Mouse (Mus musculus) hindbrain, embryonic 12.5 days (tissue): ENCODE measurements around the gene Tfpi. TPM values are rescaled to one million over a fixed set of nuclear protein-coding genes. Genes with fewer than 3 reads are reported as not detected.

Source experiments
- ATAC-seq: fragments of 200-750 bp; cut with Nextera tagmentation; 2 replicates; pipeline ENCODE4 v1.8.0; 2017; ENCODE audit warnings: moderate TSS enrichment; ENCODE audit not compliant: low FRiP score
- H3K27ac ChIP-seq: fragments of 300-500 bp; sonication (generic); 2 replicates; pipeline ENCODE4 v1.5.1; 2016; ENCODE audit warnings: mild to moderate bottlenecking
- H3K27me3 ChIP-seq: fragments of 300-500 bp; sonication (generic); 2 replicates; pipeline ENCODE4 v1.6.1; 2016; ENCODE audit warnings: mild to moderate bottlenecking
- H3K36me3 ChIP-seq: fragments of 300-500 bp; sonication (generic); 2 replicates; pipeline ENCODE4 v1.6.1; 2016; ENCODE audit warnings: mild to moderate bottlenecking
- H3K4me1 ChIP-seq: fragments of 300-500 bp; sonication (generic); 2 replicates; pipeline ENCODE4 v1.6.1; 2016
- H3K4me2 ChIP-seq: fragments of 300-500 bp; sonication (generic); replicated peaks from 2 replicates; pipeline ENCODE4 v1.6.1; 2016; ENCODE audit warnings: mild to moderate bottlenecking
- H3K4me3 ChIP-seq: fragments of 300-500 bp; sonication (generic); 2 replicates; pipeline ENCODE4 v1.5.1; 2016; ENCODE audit warnings: mild to moderate bottlenecking
- H3K9ac ChIP-seq: fragments of 300-500 bp; sonication (generic); 2 replicates; pipeline ENCODE4 v1.6.1; 2016; ENCODE audit warnings: mild to moderate bottlenecking, moderate library complexity
- H3K9me3 ChIP-seq: fragments of 300-500 bp; sonication (generic); replicated peaks from 2 replicates; pipeline ENCODE4 v1.6.1; 2016; ENCODE audit warnings: mild to moderate bottlenecking
- WGBS: fragments of 180-500 bp; shearing (Covaris S2); methylation state at CpG from one replicate; pipeline ENCODE4 v1.1.7; 2016; 5-methylcytosine and 5-hydroxymethylcytosine counted together
- polyA plus RNA-seq: library from polyadenylated mRNA; unstranded; fragments of >200 nt; fragmentation: Nextera tagmentation; extraction: Ambion mirVana; gene quantifications from 2 replicates; pipeline ENCODE4 v1.2.1, GENCODE M21; 2016

The Tfpi gene
- polyA plus RNA-seq, 1 experiment from 2014 or later: 18.7 TPM

DNA sequence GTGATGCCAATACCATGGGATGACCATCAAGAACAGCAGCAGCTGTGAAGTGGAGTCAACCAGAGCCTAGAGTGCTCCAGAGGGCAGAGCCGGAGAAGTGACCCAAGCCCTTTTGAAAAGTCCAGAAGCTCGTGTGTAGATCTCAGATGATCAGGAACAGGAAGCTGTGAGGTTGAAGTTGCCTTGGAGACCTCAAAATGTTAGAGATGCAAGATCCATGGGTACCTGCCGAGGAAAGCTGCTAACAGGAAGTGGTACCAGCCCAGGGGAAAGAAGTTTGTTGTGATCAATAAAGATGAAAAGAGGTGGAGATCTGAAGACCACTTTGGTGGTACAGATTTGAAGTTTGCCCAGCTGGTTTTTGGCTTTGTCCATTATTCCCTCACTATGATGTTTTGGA lies 22.3 kb upstream of the Tfpi start:
- Histone ChIP-seq H3K4me1 (no peaks in the 10 kb centered on the region), H3K27me3 (no peaks in the 10 kb centered on the region), H3K4me2 (no peak overlapping the region), H3K4me3 (no peak overlapping the region), H3K9ac (no peak overlapping the region), H3K9me3 (no peaks in the 10 kb centered on the region), H3K36me3 (no peaks in the 10 kb centered on the region), H3K27ac (no peak overlapping the region)
- ATAC-seq: no peak
- WGBS: 80% methylated on average over 3 of the region's 3 CpGs

DNA sequence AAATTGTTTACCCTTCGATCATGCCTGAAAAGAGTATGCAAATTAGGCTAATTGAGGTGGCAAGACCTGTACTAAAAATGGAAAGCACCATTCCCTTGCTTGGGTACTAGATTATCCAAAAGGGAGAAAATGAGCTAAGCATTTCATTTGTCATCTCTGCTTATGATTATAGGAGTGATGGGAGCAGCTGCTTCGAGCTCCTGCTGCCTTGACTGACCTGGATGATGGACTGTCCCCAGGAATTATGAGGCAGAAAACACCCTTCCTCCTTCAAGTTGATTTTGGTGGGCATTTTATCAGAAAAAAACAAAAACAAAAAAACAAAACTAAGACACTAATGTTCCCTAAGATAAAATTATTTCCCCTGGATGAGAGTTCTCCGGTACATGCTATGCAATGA lies 18.5 kb upstream of the Tfpi start:
- H3K4me2 ChIP-seq: no peak overlapping the region
- no peak for ATAC-seq
- H3K27me3 ChIP-seq: no peaks in the 10 kb centered on the region
- no peaks in the 10 kb centered on the region for H3K36me3 ChIP-seq
- no peak overlapping the region for H3K9ac ChIP-seq
- 81% methylated on average over 3 of the region's 3 CpGs for WGBS
- H3K4me1 ChIP-seq: no peaks in the 10 kb centered on the region
- no peaks in the 10 kb centered on the region for H3K9me3 ChIP-seq
- H3K4me3 ChIP-seq: no peak overlapping the region
- no peak overlapping the region for H3K27ac ChIP-seq

DNA sequence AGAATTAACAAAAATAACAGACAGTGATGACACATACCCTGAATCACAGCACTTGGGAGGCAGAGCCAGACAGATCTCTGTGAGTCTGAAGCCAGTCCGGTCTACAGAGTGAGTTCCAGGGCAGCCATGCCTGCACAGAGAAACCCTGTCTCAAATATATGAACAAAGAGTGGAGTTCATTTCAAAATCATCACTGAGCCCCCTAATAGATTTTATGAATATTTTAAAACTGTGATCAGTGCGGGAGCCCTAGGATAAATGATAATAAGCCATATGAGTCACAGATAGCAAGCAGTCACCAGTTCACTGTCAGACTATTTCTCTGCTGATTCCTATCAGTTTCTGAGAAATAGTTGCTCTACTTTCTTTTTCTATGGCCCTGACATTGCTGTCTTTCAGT lies 17.1 kb upstream of the Tfpi start:
- Histone ChIP-seq H3K9me3 (no peaks in the 10 kb centered on the region), H3K4me2 (no peak overlapping the region), H3K4me3 (no peak overlapping the region), H3K27me3 (no peaks in the 10 kb centered on the region), H3K36me3 (no peaks in the 10 kb centered on the region), H3K4me1 (no peaks in the 10 kb centered on the region), H3K9ac (no peak overlapping the region), H3K27ac (no peak overlapping the region)
- 93% methylated on average over 2 of the region's 2 CpGs for WGBS
- no peak for ATAC-seq

DNA sequence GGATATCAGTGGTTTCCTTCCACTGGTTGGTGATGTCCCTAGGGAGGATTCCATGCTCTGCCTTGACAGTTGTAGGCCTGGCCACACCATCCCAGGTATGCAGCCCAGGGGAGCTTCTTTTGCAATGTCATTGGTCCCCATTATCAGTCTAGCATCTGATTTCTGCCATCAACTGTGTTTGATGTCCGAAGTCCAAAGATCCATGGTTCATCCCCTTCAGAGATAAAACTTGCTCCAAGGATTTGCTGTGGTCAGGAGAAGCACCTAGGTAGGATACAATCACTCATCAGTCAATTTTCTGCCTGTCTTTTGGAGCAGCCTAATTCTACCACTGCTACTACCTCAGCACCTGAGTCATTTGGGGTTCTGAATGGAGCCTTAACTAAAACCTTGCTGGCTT lies 15.1 kb upstream of the Tfpi start:
- 83% methylated on average over 1 of the region's 1 CpGs for WGBS
- Histone ChIP-seq H3K27ac (no peak overlapping the region), H3K27me3 (no peaks in the 10 kb centered on the region), H3K9me3 (no peaks in the 10 kb centered on the region), H3K4me2 (no peak overlapping the region), H3K4me3 (no peak overlapping the region), H3K4me1 (no peaks in the 10 kb centered on the region), H3K36me3 (no peaks in the 10 kb centered on the region), H3K9ac (no peak overlapping the region)
- no peak for ATAC-seq

DNA sequence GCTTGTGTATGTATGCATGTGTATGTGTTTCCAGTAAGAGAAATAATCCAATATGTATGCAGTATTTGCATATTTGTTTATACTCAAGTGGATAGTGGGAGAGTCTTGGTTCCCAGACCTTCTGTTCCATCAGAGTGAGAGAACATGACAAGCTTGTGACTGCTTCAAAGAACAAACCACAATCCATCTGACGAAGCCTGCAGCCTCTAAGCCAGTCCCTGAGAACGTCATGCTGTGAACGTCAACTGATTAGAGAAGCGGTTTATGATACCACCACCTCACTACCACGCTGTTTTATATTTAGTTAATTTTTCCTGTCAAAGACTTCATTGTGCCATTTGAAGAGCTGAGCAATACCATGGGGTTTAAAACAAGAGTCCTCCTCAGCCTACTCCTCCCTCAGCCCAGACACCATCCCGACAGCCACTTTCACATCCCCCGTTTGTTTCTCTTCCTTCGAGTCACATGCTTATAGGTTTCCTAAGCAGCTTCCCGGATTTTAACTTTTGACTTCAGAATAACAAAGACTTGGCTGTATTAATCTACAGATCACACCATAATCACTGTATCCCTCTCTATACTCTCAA lies 11.2 kb upstream of the Tfpi start:
- no peak overlapping the region for H3K27ac ChIP-seq
- WGBS: 72% methylated on average over 9 of the region's 9 CpGs
- no peaks in the 10 kb centered on the region for H3K4me1 ChIP-seq
- H3K27me3 ChIP-seq: no peaks in the 10 kb centered on the region
- H3K9ac ChIP-seq: no peak overlapping the region
- H3K36me3 ChIP-seq: no peaks in the 10 kb centered on the region
- no peak for ATAC-seq
- H3K4me3 ChIP-seq: no peak overlapping the region
- no peaks in the 10 kb centered on the region for H3K9me3 ChIP-seq
- no peak overlapping the region for H3K4me2 ChIP-seq

DNA sequence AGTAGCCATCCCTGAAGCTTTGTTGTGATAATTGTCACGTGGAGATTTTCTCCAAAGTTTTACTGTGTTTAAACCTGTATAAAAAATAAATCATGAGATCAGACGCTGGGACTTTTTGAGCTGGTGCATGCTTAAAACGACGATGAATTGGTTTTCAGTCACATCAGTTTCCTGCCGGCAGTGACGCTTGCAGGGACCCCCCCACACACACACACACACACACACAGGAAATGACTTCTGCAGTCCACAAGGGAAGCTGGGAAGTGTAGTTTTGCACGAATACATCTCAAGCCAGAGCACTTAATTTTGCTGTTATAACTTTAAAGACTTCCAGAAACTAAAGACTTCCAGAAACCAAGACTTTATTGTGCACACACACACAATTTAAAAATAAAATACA lies 5.3 kb upstream of the Tfpi start:
- 53% methylated on average over 7 of the region's 7 CpGs for WGBS
- Histone ChIP-seq H3K4me3 (no peak overlapping the region), H3K4me2 (peak overlapping the region; percentile 27), H3K4me1 (no peaks in the 10 kb centered on the region), H3K9me3 (no peaks in the 10 kb centered on the region), H3K36me3 (no peaks in the 10 kb centered on the region), H3K9ac (no peak overlapping the region), H3K27ac (no peak overlapping the region), H3K27me3 (no peaks in the 10 kb centered on the region)
- ATAC-seq: no peak

DNA sequence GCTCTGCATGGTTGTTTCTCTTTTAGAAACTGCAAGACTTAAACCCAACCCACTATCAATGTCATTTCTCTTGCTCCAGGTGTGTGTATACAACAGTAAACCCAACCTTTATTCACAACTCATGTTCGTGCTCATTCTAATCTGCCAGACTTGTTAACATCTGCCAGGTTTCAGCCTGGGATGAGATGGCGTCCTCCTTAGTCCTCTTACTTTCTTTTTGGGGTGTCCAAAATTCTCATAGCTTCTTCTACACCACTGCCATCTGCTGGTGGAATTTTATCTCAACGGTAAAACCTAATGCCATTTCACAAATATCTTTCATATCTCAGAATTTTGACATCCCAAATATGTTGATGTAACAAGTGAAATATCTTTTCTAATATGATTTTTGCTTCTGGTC lies 2.5 kb upstream of the Tfpi start:
- no peaks in the 10 kb centered on the region for H3K9me3 ChIP-seq
- no peaks in the 10 kb centered on the region for H3K36me3 ChIP-seq
- 30% methylated on average over 3 of the region's 3 CpGs for WGBS
- H3K27ac ChIP-seq: no peak overlapping the region
- H3K9ac ChIP-seq: no peak overlapping the region
- ATAC-seq: no peak
- H3K4me3 ChIP-seq: no peak overlapping the region
- peaks cover 3% of the 10 kb centered on the region; the same call in 1 of the 2 replicates for H3K4me1 ChIP-seq
- no peaks in the 10 kb centered on the region for H3K27me3 ChIP-seq
- no peak overlapping the region for H3K4me2 ChIP-seq

DNA sequence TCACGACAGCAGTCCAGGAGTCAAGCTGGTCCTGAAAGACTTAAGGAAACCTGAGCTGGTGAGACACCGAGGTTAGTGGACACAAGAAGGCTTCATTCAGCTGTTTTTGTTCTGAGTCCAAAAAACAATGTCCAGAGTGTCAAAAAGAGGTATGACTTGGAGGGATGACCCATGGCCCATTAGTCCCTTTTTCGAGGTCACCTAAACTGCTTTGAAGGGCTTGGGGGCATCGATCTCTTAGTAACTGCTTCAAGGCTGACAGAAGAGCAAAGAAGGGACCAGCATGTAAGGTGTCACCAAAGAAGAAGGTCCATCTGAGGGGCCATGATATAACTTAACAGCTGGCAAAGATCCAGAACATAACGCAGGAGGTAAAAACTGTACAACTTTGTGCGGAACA lies 1.2 kb upstream of the Tfpi start:
- no peak for ATAC-seq
- Histone ChIP-seq H3K4me3 (no peak overlapping the region), H3K36me3 (no peaks in the 10 kb centered on the region), H3K27ac (no peak overlapping the region), H3K4me2 (no peak overlapping the region), H3K4me1 (peaks cover 3% of the 10 kb centered on the region; the same call in 1 of the 2 replicates), H3K27me3 (no peaks in the 10 kb centered on the region), H3K9ac (no peak overlapping the region), H3K9me3 (no peaks in the 10 kb centered on the region)
- 85% methylated on average over 6 of the region's 6 CpGs for WGBS

DNA sequence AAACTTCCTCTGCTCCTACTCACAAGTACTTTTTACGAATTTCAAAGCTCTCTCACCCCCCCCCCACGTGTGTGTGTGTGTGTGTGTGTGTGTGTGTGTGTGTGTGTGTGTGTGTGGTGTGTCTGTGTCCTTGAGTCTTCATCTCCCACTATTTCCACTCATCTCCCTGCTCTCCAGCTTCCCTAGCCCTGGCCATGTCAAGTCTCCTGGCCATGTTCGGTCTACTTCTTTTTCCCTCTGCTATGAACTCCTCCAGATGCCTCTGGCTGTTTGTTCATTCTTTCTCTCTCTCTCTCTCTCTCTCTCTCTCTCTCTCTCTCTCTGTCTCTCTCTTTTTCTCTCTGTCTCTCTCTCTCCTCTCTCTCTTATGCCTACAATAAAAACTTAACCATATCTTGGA lies 444 bp downstream of the Tfpi start:
- H3K27me3 ChIP-seq: no peaks in the 10 kb centered on the region
- no peaks in the 10 kb centered on the region for H3K36me3 ChIP-seq
- ATAC-seq: no peak
- no peaks in the 10 kb centered on the region for H3K9me3 ChIP-seq
- H3K4me2 ChIP-seq: peak overlapping the region; percentile 27
- H3K4me3 ChIP-seq: peak overlapping the region; percentile 14; the same call in 1 of the 2 replicates
- no peak overlapping the region for H3K9ac ChIP-seq
- WGBS: 52% methylated on average over 3 of the region's 3 CpGs
- H3K4me1 ChIP-seq: peaks cover 3% of the 10 kb centered on the region; the same call in 1 of the 2 replicates
- H3K27ac ChIP-seq: peak overlapping the region; percentile 3; the same call in 1 of the 2 replicates

DNA sequence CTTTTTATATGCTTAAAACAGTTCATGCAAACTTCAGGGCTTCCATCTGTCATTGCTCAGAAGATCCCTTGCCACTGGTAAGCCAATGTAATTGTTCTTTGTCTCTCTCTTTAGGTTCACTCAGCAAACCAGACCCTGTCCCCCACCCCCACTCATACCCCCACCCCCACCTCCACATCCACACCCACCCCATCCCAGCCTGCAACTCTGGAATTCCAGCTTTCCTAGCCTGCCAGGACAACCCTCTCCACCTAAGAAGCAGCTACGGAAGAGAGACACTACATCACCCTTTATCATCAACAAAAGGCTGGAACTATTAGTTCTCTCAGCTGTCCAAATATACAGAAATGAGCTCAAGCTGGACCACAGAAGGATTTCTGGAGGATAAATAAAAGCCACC lies 974 bp downstream of the Tfpi start:
- Histone ChIP-seq H3K9ac (no peak overlapping the region), H3K27me3 (no peaks in the 10 kb centered on the region), H3K36me3 (no peaks in the 10 kb centered on the region), H3K4me1 (peaks cover 3% of the 10 kb centered on the region; the same call in 1 of the 2 replicates), H3K4me2 (peak overlapping the region; percentile 27), H3K9me3 (no peaks in the 10 kb centered on the region), H3K27ac (peak overlapping the region; percentile 3; the same call in 1 of the 2 replicates), H3K4me3 (0 out of 2 replicates have a peak overlapping the region, but pooled peaks have one; percentile 14)
- 50% methylated on average over 1 of the region's 1 CpGs for WGBS
- no peak for ATAC-seq

DNA sequence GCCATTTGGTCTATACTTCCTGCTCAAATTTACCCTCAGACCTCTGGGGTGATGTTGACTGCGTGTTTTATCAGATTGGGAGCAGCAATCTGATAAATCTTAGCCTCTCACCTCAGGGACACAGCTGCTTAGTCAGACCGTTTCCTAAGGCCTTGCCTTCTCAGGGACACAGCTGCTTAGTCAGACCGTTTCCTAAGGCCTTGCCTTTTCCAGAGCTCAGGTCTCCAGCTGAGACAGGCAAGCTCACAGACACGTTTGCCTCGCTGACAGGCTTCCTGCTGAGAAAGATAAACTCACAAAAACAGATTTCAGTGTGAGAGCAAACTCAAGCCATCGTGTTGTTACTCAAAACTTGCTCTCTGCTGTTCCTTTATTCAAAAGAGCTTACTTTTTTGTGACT lies 1.9 kb downstream of the Tfpi start:
- no peak for ATAC-seq
- Histone ChIP-seq H3K4me2 (no peak overlapping the region), H3K9me3 (no peaks in the 10 kb centered on the region), H3K9ac (no peak overlapping the region), H3K4me1 (peaks cover 3% of the 10 kb centered on the region; the same call in 1 of the 2 replicates), H3K36me3 (no peaks in the 10 kb centered on the region), H3K4me3 (no peak overlapping the region), H3K27ac (no peak overlapping the region), H3K27me3 (no peaks in the 10 kb centered on the region)
- WGBS: 7% methylated on average over 6 of the region's 6 CpGs

DNA sequence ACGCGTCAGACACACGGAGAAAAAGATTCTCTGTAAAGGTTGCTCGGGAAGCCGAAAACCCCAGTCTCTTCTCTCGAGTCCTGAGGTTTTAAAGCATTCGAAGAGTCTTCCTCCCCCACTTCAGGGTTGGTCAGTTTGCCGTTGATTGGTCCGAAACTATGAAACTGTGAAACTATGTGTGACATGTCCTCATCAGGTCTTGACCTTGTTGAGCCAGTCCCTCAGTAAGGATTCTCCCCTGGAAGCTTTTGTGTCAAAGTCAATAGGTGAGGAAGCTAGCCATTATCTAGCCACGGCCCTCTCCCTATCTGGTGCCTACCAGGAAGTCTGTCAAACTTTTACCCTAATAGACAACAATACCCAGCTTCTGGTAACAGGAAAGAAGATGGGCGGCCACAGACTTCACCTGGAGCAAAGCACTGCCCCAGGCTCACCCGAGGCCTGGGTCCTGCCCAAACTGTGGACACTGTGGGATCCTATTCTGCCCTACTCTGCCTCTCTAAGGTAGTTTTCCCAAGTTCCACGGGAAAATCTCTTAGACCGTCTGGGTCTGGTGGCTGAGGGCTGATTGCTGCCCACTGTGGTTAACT lies 2.5 kb downstream of the Tfpi start:
- no peak overlapping the region for H3K27ac ChIP-seq
- H3K9me3 ChIP-seq: peaks cover under 1% of the 10 kb centered on the region; the same call in 1 of the 2 replicates
- no peaks in the 10 kb centered on the region for H3K27me3 ChIP-seq
- H3K4me1 ChIP-seq: peaks cover 3% of the 10 kb centered on the region; the same call in 1 of the 2 replicates
- no peak overlapping the region for H3K4me3 ChIP-seq
- no peak overlapping the region for H3K4me2 ChIP-seq
- H3K36me3 ChIP-seq: no peaks in the 10 kb centered on the region
- WGBS: 74% methylated on average over 14 of the region's 14 CpGs
- no peak overlapping the region for H3K9ac ChIP-seq
- no peak for ATAC-seq

DNA sequence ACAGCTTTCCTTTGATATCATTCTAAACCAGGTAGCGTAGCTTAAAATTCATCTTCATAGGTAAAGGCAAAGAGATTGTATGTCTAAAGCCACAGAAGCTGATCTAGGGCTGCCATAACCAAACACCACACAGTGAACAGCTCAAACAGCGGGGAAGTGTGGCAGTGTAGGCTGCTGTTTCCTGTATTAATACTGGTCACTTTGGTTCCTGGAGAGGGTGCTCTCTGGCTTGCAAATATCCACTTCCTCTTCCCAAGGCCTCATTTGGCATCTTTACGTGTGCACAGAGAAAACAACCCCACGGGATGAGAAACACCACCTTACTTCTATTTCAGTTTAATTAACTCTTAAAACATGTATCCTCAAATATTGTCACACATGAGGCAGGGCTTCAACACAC lies 9.2 kb downstream of the Tfpi start:
- Histone ChIP-seq H3K36me3 (no peaks in the 10 kb centered on the region), H3K9me3 (peaks cover 3% of the 10 kb centered on the region; the same call in 1 of the 2 replicates), H3K9ac (no peak overlapping the region), H3K4me3 (no peak overlapping the region), H3K27me3 (no peaks in the 10 kb centered on the region), H3K4me1 (no peaks in the 10 kb centered on the region), H3K27ac (no peak overlapping the region), H3K4me2 (no peak overlapping the region)
- WGBS: 86% methylated on average over 4 of the region's 4 CpGs
- ATAC-seq: no peak
